Mouse (Mus musculus): ENCODE measurements at regions not wholly inside any gene's neighbourhood (a gene's known extent, or its start where the extent isn't known, plus 50 kb on each side); places are given as distances from the start of the nearest gene placed in this dataset.

DNA sequence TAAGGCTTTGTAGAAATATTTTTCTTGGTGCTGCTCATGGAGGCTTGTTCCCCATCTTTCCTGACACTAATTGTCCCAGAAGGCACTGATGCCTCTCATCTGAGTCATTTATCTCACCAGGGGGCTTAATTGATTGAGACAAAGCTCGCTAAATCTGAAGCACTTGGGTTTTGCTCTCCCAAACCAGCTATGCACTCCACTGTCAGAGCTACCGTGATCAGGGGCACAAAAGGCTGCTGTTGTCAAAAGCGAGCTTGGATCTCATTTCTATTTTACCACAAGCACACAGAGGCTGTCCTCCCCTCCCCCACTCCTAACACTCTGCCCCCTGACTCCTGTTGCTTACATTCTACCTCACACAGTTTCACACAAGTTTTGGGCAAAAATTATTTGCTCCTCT, 443.5 kb upstream of the Nr2f1 start:
- TF ChIP-seq HCFC1 (IDR thresholded peaks at IDR 0.05; ENCODE audit: borderline replicate concordance, insufficient read depth, low read length) (no peak), MAFK (IDR thresholded peaks at IDR 0.05; ENCODE audit: insufficient read depth, low read depth, low read length) (no peak), ZC3H11A (IDR thresholded peaks at IDR 0.05; ENCODE audit: borderline replicate concordance, low read depth, low read length) (no peak), CHD2 (IDR thresholded peaks at IDR 0.05; ENCODE audit: low read depth, low read length) (no peak), ZNF384 (IDR thresholded peaks at IDR 0.05; ENCODE audit: low read depth, low read length) (no peak)
